Mouse (Mus musculus) heart, embryonic 14.5 days (tissue): Measurements from ENCODE around the gene Fdps. TPM values are rescaled to one million over a fixed set of nuclear protein-coding genes. Genes with fewer than 3 reads are reported as not detected.

Experiments used
- ATAC-seq: fragments of 200-750 bp; cut with Nextera tagmentation; 2 replicates; pipeline ENCODE4 v1.8.0; 2017; ENCODE audit warnings: low read depth, moderate TSS enrichment; ENCODE audit not compliant: insufficient number of reproducible peaks, insufficient read depth, low FRiP score
- H3K27ac ChIP-seq, 2 experiments: fragments of 200-500 bp in 1 of 2; fragments of 300-500 bp in 1 of 2; sonication (generic) in 1 of 2; replicated peaks in 1 of 2; 2 replicates each; pipeline ENCODE4 v1.5.1; 2012 to 2014; ENCODE audit warnings: low read depth in 2 of 2, low read length in 2 of 2, control low read depth in 1 of 2, mild to moderate bottlenecking in 1 of 2, mixed read lengths in 1 of 2; ENCODE audit not compliant: control insufficient read depth in 1 of 2, insufficient read depth in 1 of 2
- H3K27me3 ChIP-seq: fragments of 300-500 bp; sonication (generic); 2 replicates; pipeline ENCODE4 v1.6.1; 2014; ENCODE audit warnings: mild to moderate bottlenecking, low read length, control low read depth; ENCODE audit not compliant: control insufficient read depth, insufficient read depth
- H3K36me3 ChIP-seq: fragments of 300-500 bp; sonication (generic); 2 replicates; pipeline ENCODE4 v1.6.1; 2014; ENCODE audit warnings: mild to moderate bottlenecking, control low read depth, low read length, mixed read lengths; ENCODE audit not compliant: control insufficient read depth, insufficient read depth
- H3K4me1 ChIP-seq, 2 experiments: fragments of 200-500 bp in 1 of 2; fragments of 300-500 bp in 1 of 2; sonication (generic) in 1 of 2; 2 replicates each; pipeline ENCODE4 v1.6.1; 2012 to 2014; ENCODE audit warnings: low read length in 2 of 2, control low read depth in 1 of 2, mixed read lengths in 1 of 2; ENCODE audit not compliant: control insufficient read depth in 2 of 2, insufficient read depth in 2 of 2
- H3K4me2 ChIP-seq: fragments of 300-500 bp; sonication (generic); 2 replicates; pipeline ENCODE4 v1.6.1; 2014; ENCODE audit warnings: mild to moderate bottlenecking, low read length
- H3K4me3 ChIP-seq, 2 experiments: fragments of 200-500 bp in 1 of 2; fragments of 300-500 bp in 1 of 2; sonication (generic) in 1 of 2; 2 replicates each; pipeline ENCODE4 v1.5.1; 2012 to 2014; ENCODE audit warnings: low read length in 2 of 2, mild to moderate bottlenecking in 2 of 2, control low read depth in 1 of 2, low read depth in 1 of 2, moderate library complexity in 1 of 2; ENCODE audit not compliant: control insufficient read depth in 1 of 2, insufficient read depth in 1 of 2
- H3K9ac ChIP-seq: fragments of 300-500 bp; sonication (generic); 2 replicates; pipeline ENCODE4 v1.6.1; 2014; ENCODE audit warnings: mild to moderate bottlenecking, low read length
- H3K9me3 ChIP-seq: fragments of 300-500 bp; sonication (generic); 2 replicates; pipeline ENCODE4 v1.6.1; 2016; ENCODE audit warnings: low read length, control low read depth; ENCODE audit not compliant: control insufficient read depth
- WGBS: fragments of 180-500 bp; shearing (Covaris S2); extraction: QIAGEN DNeasy Blood & Tissue Kit; methylation state at CpG from one replicate; pipeline ENCODE4 v1.1.7; 2014; 5-methylcytosine and 5-hydroxymethylcytosine counted together
- polyA plus RNA-seq: library from polyadenylated mRNA; unstranded; fragments of >200 nt; fragmentation: Nextera tagmentation; extraction: Ambion mirVana; gene quantifications from 2 replicates; pipeline ENCODE4 v1.2.1, GENCODE M21; 2014

The Fdps gene
- 92.6 and 96.9 TPM in 2 replicates for polyA plus RNA-seq

DNA sequence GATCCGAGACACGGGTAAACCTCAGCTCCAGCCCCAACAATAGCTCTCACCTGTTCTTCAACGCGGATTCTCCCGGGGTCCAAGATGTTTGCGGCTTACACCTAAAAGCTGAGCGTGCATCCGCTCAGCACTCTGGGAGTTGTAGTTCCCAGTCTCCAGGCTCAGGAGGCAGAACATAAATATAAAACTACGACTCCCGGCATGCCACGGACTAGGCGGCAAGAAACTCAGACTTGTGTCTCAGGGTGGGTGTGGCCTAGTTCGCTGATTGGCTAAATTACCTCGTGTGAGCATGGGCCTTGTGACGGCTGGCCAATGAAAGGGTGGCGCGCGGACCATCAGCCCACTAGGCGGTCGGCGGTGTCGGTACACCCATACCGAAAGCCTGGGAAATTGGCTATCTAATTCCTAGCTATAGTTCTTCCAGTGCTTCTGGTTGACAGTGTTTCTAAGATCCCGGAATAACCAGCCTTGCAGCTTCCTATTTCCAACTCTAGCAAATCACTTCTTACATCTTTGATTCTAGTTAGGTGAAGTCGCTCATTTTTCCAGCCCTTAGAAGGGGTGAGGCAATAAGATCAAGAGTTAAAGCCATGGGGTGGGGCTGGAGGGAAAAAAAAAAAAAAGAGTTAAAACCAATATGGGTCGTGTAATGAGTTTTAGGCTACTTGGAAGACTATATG, at the start of gene Fdps:
Gene Fdps (minus strand): TSS at position 148 of the 683 bp plus-strand sequence.
- H3K36me3 ChIP-seq = peaks cover 29% of the 10 kb centered on the region
- no peaks in the 10 kb centered on the region for H3K27me3 ChIP-seq
- peak within 1 kb of the TSS; percentile 77 for H3K9ac ChIP-seq
- under 1% methylated on average over 26 of the region's 26 CpGs for WGBS
- H3K4me3 ChIP-seq = peak within 1 kb of the TSS; percentile 75 to 98
- H3K27ac ChIP-seq = 0 out of 4 replicates have a peak within 1 kb of the TSS, but pooled peaks of 1 of the 2 experiments have one; percentile 43
- no peaks in the 10 kb centered on the region for H3K9me3 ChIP-seq
- H3K4me1 ChIP-seq = peaks cover 5 to 7% of the 10 kb centered on the region in 2 experiments
- ATAC-seq = peak; percentile 98
- peak within 1 kb of the TSS; percentile 87 for H3K4me2 ChIP-seq

- H3K36me3 ChIP-seq = no peaks in the 10 kb centered on the region
- ATAC-seq = no peak
- H3K9me3 ChIP-seq = no peaks in the 10 kb centered on the region
- peaks cover 5 to 6% of the 10 kb centered on the region in 2 experiments; a peak in 3 of 4 replicates for H3K4me1 ChIP-seq
- H3K9ac ChIP-seq = no peak overlapping the region
- no peak overlapping the region for H3K4me2 ChIP-seq
- WGBS = 68% methylated on average over 14 of the region's 14 CpGs
- no peak overlapping the region for H3K4me3 ChIP-seq
- peaks cover 70% of the 10 kb centered on the region for H3K27me3 ChIP-seq
- H3K27ac ChIP-seq = no peak overlapping the region
These were observed 46.8 kb upstream of the Fdps start for GRCm38 (mm10) chr3:89148567-89148966.

GRCm38 (mm10) chr3:89147979-89148311, 46.2 kb upstream of the Fdps start:
- Histone ChIP-seq H3K27ac (no peak overlapping the region), H3K9ac (0 out of 2 replicates have a peak overlapping the region, but pooled peaks have one; percentile 7), H3K4me3 (peak overlapping the region; percentile 10 to 14; a peak in 3 of 4 replicates), H3K9me3 (no peaks in the 10 kb centered on the region), H3K36me3 (no peaks in the 10 kb centered on the region), H3K27me3 (peaks cover 67% of the 10 kb centered on the region), H3K4me1 (peaks cover 5 to 6% of the 10 kb centered on the region in 2 experiments; a peak in 3 of 4 replicates), H3K4me2 (peak overlapping the region; percentile 56)
- no peak for ATAC-seq
- WGBS = 9% methylated on average over 15 of the region's 15 CpGs

DNA sequence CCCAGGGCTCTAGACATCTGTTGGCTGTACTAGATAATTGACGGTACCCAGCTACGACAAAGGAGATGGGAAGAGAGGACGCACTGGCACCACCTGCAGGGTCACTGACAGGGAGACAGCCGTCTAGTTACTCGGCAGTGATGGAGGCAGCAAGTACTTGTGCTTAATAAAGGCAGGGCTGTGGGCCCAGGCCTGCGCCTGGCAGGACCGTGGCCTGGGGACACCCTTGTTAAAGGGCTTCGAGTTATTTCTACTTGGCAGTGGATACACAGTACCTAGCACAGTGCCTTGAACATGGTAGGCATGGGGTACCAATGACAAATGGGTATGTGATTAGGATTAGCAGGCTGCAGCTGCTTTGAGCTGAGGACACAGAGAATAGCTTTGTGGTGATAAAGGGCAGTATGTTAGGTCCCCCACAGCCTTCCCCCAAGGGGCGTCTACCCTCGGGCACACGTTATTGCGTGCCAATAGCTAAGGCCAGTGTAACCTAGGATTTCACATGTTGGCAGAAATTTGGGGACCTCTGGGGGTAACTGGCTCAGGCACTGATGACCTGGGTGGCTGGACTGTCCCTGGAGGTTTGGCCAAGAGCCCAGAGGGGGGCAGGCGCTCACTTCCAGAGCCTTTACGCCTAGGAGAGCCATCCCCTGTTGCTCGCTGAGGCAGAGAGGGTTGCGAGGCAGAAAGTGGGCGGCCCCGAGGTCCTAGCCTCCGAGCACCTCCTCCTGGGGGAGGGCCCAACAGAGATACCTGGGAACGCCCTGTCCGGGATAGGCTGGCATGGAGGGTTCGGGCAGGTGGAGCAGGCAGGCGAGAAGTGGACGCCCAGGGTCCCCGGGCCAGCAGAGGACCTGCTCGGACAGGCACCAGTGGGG, 45.6 kb upstream of the Fdps start:
- Histone ChIP-seq H3K9me3 (no peaks in the 10 kb centered on the region), H3K4me2 (peak overlapping the region; percentile 56), H3K36me3 (no peaks in the 10 kb centered on the region), H3K27me3 (peaks cover 61% of the 10 kb centered on the region), H3K4me1 (peaks cover 5 to 6% of the 10 kb centered on the region in 2 experiments; a peak in 3 of 4 replicates), H3K4me3 (peak overlapping the region; percentile 10 to 14; a peak in 3 of 4 replicates), H3K9ac (0 out of 2 replicates have a peak overlapping the region, but pooled peaks have one; percentile 7), H3K27ac (no peak overlapping the region)
- ATAC-seq = no peak
- WGBS = 15% methylated on average over 26 of the region's 26 CpGs

DNA sequence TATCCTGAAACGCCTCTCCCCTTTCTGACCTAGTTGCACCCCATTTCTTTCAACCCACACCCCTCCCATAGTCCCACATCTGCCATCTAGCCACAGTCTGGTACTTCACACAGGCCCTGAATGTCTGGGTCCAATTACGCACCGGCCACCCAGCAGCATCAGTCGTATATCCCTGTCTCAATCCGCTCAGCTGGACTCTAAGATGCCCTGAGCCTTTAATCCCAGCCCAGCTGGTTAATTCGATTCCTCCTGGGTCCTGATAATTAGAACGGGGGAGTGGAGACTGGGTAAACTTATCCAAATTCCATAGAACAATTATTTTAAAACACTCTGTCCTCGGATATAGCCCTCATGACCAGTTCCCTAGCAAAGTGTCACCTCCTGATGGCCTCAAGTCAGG, 43.8 kb upstream of the Fdps start:
- H3K27me3 ChIP-seq = peaks cover 52% of the 10 kb centered on the region
- no peak for ATAC-seq
- H3K9me3 ChIP-seq = no peaks in the 10 kb centered on the region
- H3K36me3 ChIP-seq = no peaks in the 10 kb centered on the region
- H3K4me1 ChIP-seq = peaks cover 5 to 6% of the 10 kb centered on the region in 2 experiments; a peak in 3 of 4 replicates
- no peak overlapping the region for H3K9ac ChIP-seq
- no peak overlapping the region for H3K27ac ChIP-seq
- 56% methylated on average over 8 of the region's 8 CpGs for WGBS
- H3K4me2 ChIP-seq = no peak overlapping the region
- no peak overlapping the region for H3K4me3 ChIP-seq

DNA sequence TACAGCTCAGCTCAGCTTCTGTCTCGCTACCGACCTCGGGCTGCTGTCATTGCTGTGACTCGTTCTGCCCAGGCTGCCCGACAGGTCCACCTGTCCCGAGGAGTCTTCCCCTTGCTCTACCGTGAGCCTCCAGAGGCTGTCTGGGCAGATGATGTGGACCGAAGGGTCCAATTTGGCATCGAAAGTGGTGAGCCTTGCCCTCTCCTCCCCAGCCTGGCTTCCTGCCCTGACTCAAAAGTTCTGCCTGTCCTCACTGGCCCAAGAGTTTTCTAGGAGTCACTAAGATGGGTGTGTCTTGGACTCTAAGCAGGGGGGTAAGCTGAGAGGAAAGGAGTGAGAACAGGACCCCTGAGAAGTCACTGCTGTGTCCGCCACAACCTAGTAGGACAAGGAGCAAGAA, 43.1 kb upstream of the Fdps start:
- WGBS = 78% methylated on average over 10 of the region's 10 CpGs
- Histone ChIP-seq H3K4me2 (no peak overlapping the region), H3K27me3 (peaks cover 44% of the 10 kb centered on the region)

GRCm38 (mm10) chr3:89136365-89136764, 34.6 kb upstream of the Fdps start:
- no peak overlapping the region for H3K4me2 ChIP-seq
- no peaks in the 10 kb centered on the region for H3K27me3 ChIP-seq
- no peak overlapping the region for H3K4me3 ChIP-seq
- H3K4me1 ChIP-seq = peaks cover 3 to 5% of the 10 kb centered on the region in 2 experiments; a peak in 1 of 4 replicates
- no peak for ATAC-seq
- H3K27ac ChIP-seq = no peak overlapping the region
- H3K9me3 ChIP-seq = no peaks in the 10 kb centered on the region
- H3K36me3 ChIP-seq = no peaks in the 10 kb centered on the region
- WGBS = 43% methylated on average over 9 of the region's 9 CpGs
- H3K9ac ChIP-seq = no peak overlapping the region

More for the DNA sequence above, 43.1 kb upstream of the Fdps start:
- Histone ChIP-seq H3K36me3 (no peaks in the 10 kb centered on the region), H3K9ac (no peak overlapping the region), H3K4me3 (no peak overlapping the region), H3K9me3 (no peaks in the 10 kb centered on the region), H3K4me1 (peaks cover 5 to 6% of the 10 kb centered on the region in 2 experiments; a peak in 3 of 4 replicates), H3K27ac (no peak overlapping the region)
- ATAC-seq = no peak
